Mouse (Mus musculus) hindbrain, embryonic 11.5 days (tissue): ENCODE measurements around the gene Atp10b. TPM values are rescaled to one million over a fixed set of nuclear protein-coding genes. Genes with fewer than 3 reads are reported as not detected.
A peak's percentile ranks its signal among the peaks of the same experiment; 100 is the strongest.

Source experiments
- ATAC-seq: fragments of 200-750 bp; cut with Nextera tagmentation; 2 replicates; pipeline ENCODE4 v1.8.0; 2017; ENCODE audit warnings: mild to moderate bottlenecking, moderate TSS enrichment, moderate library complexity; ENCODE audit not compliant: low FRiP score
- DNase-seq: peaks from one replicate; pipeline ENCODE4 v3.0.0-alpha.2; 2015; ENCODE audit warnings: low spot score
- H3K27ac ChIP-seq: fragments of 300-500 bp; sonication (generic); 2 replicates; pipeline ENCODE4 v1.5.1; 2014; ENCODE audit warnings: mild to moderate bottlenecking, low read depth, low read length
- H3K27me3 ChIP-seq: fragments of 300-500 bp; sonication (generic); 2 replicates; pipeline ENCODE4 v1.6.1; 2014; ENCODE audit warnings: mild to moderate bottlenecking, low read length, moderate library complexity, mixed read lengths; ENCODE audit not compliant: control insufficient read depth, insufficient read depth
- H3K36me3 ChIP-seq: fragments of 300-500 bp; sonication (generic); 2 replicates; pipeline ENCODE4 v1.6.1; 2014; ENCODE audit warnings: mild to moderate bottlenecking, low read length, moderate library complexity, mixed read lengths; ENCODE audit not compliant: control insufficient read depth, insufficient read depth
- H3K4me1 ChIP-seq: fragments of 300-500 bp; sonication (generic); replicated peaks from 2 replicates; pipeline ENCODE4 v1.6.1; 2014; ENCODE audit warnings: low read length, mixed read lengths; ENCODE audit not compliant: control insufficient read depth, insufficient read depth
- H3K4me2 ChIP-seq: fragments of 300-500 bp; sonication (generic); replicated peaks from 2 replicates; pipeline ENCODE4 v1.6.1; 2014; ENCODE audit warnings: mild to moderate bottlenecking, low read depth, low read length
- H3K4me3 ChIP-seq: fragments of 300-500 bp; sonication (generic); 2 replicates; pipeline ENCODE4 v1.5.1; 2014; ENCODE audit warnings: low read depth, low read length
- H3K9ac ChIP-seq: fragments of 300-500 bp; sonication (generic); 2 replicates; pipeline ENCODE4 v1.6.1; 2014; ENCODE audit warnings: low read depth, low read length
- H3K9me3 ChIP-seq: fragments of 300-500 bp; sonication (generic); 2 replicates; pipeline ENCODE4 v1.6.1; 2016; ENCODE audit warnings: low read length; ENCODE audit not compliant: control insufficient read depth
- WGBS: fragments of 180-500 bp; shearing (Covaris S2); extraction: QIAGEN DNeasy Blood & Tissue Kit; methylation state at CpG from one replicate; pipeline ENCODE4 v1.1.7; 2014; 5-methylcytosine and 5-hydroxymethylcytosine counted together
- polyA plus RNA-seq: library from polyadenylated mRNA; unstranded; fragments of >200 nt; fragmentation: Nextera tagmentation; extraction: Ambion mirVana; gene quantifications from 2 replicates; pipeline ENCODE4 v1.2.1, GENCODE M21; 2014

Atp10b gene
- polyA plus RNA-seq, 1 experiment from 2014 or later = 0.71 TPM

DNA sequence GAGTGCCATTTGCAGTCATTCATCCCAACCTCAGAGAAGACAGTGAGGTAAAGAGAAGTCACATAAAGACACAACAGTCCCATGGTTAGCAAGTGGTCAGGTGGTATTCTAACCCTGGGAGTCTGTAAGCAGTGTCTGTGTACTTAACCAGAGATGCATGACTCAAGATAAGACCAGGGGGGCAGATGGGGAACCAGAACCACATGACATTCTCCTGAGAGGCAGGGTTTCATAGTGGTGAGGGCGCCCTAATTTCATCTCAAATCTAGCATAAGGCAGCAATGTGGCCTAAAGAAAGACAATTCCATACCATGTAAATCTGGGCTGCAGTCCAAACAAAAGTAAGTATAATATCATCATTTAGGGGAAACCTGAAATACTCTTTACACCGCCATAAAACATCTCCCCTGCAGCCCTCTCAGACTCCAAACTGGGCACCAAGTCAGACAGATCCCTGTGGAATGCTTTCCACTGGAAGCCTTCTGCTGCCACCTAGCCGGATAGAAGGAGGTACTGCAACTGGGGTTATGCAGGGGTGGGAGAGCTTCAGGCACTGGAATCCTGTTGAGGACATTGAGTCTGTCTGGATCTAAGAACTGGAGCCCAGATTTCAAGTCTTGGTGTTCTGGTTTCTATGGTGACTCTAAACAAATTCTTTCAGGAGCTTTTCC lies 114.0 kb downstream of the Atp10b start:
- no peak overlapping the region for H3K4me3 ChIP-seq
- DNase-seq = peak; percentile 75
- no peak overlapping the region for H3K9ac ChIP-seq
- H3K9me3 ChIP-seq = no peaks in the 10 kb centered on the region
- WGBS = 52% methylated on average over 3 of the region's 3 CpGs
- no peak overlapping the region for H3K27ac ChIP-seq
- H3K27me3 ChIP-seq = no peaks in the 10 kb centered on the region
- peak; percentile 79 for ATAC-seq
- no peaks in the 10 kb centered on the region for H3K36me3 ChIP-seq
- H3K4me2 ChIP-seq = no peak overlapping the region
- no peaks in the 10 kb centered on the region for H3K4me1 ChIP-seq

DNA sequence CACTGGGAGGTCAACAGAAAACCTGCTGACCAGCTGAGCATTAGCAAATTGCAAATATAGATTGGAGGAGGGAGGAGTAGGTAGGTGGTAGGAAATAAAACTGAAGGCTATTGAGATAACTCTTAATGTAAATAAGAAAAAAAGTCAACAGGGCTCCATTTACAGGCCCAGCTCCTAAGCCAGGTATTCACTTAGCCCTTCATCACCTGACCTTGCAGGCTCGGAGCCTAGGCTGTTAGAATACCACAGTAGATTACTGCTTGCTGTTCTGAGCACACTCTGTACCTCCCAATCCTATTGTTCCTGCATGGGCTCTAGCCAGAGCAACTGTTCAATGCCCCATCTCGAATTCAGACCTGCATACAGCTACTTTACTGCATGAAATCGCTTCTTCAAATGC lies 117.8 kb downstream of the Atp10b start:
- Histone ChIP-seq H3K9me3 (no peaks in the 10 kb centered on the region), H3K4me3 (no peak overlapping the region), H3K36me3 (no peaks in the 10 kb centered on the region), H3K9ac (no peak overlapping the region), H3K4me1 (no peaks in the 10 kb centered on the region), H3K4me2 (no peak overlapping the region), H3K27me3 (no peaks in the 10 kb centered on the region), H3K27ac (no peak overlapping the region)
- ATAC-seq (no peak), DNase-seq (no peak)
- 88% methylated on average over 3 of the region's 3 CpGs for WGBS

DNA sequence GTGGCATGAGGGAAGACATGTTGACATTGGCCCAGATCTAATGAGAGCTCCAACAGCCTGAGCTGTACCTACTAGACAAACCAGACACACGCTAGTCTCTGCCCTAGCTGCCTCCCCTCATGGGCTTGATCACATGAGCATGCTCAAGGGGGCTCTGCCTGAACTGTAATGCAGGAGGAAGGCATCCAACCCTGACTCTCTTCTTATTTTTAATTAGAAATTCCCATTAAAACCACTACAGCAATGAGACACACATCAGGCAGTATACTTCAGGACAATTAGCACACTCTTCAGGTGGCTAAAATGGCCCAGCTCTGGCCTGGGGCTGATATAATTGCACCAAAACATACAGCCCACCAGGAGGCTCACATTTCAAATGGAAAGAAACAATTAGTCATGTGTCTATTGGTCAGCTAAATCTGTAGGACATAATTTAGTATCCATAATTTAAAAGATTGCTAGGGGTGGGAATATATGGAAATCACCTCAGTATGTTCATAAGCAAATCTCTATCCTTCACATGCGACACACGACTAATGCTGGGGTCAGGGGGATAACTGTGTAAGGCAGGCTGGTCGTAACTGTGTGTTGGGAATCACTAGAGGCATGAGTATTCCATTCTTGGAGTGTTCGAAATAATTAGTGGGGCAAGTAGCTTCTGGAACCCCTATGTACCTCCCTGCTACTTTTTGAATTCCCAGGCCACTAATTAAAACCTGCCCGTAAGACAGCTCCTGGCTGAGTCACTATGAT lies 120.0 kb downstream of the Atp10b start:
- no peak overlapping the region for H3K4me3 ChIP-seq
- WGBS = 78% methylated on average over 6 of the region's 6 CpGs
- H3K9ac ChIP-seq = no peak overlapping the region
- DNase-seq = peak; percentile 2
- H3K27ac ChIP-seq = no peak overlapping the region
- H3K9me3 ChIP-seq = no peaks in the 10 kb centered on the region
- no peaks in the 10 kb centered on the region for H3K4me1 ChIP-seq
- peak; percentile 63 for ATAC-seq
- no peak overlapping the region for H3K4me2 ChIP-seq
- H3K27me3 ChIP-seq = no peaks in the 10 kb centered on the region
- no peaks in the 10 kb centered on the region for H3K36me3 ChIP-seq

DNA sequence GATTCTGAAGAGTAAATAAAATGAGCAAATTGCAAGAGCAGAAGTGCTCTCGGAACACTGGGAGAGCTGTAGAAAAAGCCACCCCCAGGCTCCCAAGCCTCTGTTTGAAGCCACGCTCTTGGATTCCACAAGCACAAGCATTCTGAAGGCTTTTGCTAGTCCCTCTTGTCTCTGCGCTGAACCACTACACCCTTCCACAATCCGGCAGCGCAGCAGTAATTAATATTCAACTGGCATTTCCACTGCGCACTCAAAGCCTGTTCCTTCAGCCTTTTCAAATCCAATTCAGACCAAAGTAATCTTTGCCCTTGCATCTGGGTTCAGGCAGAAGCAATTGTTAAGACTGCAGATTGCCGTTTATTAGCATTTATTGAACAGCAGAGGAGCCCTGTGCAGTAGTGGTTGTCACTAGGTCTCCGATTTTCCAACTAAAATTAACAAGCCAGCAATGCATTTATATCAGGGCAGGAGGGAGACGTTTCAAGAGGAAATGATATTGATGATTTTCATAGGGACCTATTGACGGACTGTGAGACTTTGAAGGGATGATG lies 120.7 kb downstream of the Atp10b start:
- Histone ChIP-seq H3K4me1 (no peaks in the 10 kb centered on the region), H3K4me3 (no peak overlapping the region), H3K27ac (no peak overlapping the region), H3K36me3 (no peaks in the 10 kb centered on the region), H3K9me3 (no peaks in the 10 kb centered on the region), H3K9ac (no peak overlapping the region), H3K4me2 (no peak overlapping the region), H3K27me3 (no peaks in the 10 kb centered on the region)
- 66% methylated on average over 10 of the region's 10 CpGs for whole genome bisulfite sequencing
- peak; percentile 15 for DNase-seq
- peak; percentile 62 for ATAC-seq

DNA sequence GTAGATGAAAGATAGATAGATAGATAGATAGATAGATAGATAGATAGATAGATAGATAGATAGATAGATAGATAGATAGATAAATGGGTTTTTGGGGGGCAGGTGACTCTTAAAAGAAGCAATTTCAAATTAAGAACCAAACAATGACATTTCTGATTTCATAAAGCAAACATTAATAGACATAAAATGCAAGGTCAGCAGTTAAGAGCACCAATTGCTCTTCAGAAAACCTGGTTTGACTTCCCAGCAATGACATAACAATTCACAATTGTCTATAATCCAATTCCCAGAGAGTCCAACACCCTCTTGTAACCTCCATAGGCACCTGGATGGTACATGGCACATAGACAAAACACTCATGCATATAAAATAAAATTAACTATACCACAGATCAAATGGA lies 124.2 kb downstream of the Atp10b start:
- Histone ChIP-seq H3K27me3 (no peaks in the 10 kb centered on the region), H3K27ac (no peak overlapping the region), H3K9ac (no peak overlapping the region), H3K4me2 (no peak overlapping the region), H3K4me3 (no peak overlapping the region), H3K36me3 (no peaks in the 10 kb centered on the region), H3K9me3 (no peaks in the 10 kb centered on the region), H3K4me1 (no peaks in the 10 kb centered on the region)
- no peak for ATAC-seq
- DNase-seq = no peak

DNA sequence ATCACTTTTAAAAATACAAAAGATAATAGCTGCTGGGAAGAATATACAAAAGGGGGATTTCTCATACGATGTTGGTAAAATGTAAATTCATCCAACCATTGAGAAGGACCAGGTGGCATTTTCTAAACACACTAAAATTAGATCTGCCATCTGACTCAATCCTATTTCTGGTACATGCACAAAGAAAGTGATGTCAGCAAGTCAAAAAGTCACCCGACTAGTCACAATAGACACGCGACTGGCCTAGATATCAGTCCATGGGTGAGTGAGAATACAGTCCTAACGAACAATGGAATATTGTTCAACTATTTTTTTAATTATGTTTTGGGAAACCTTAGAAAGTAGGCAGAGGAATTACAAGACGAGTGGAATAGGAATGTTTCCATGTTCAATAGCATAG lies 147.9 kb downstream of the Atp10b start:
- WGBS = 93% methylated on average over 6 of the region's 6 CpGs
- H3K4me1 ChIP-seq = no peaks in the 10 kb centered on the region
- H3K9ac ChIP-seq = no peak overlapping the region
- no peak for DNase-seq
- no peak for ATAC-seq
- no peak overlapping the region for H3K4me2 ChIP-seq
- H3K9me3 ChIP-seq = no peaks in the 10 kb centered on the region
- no peaks in the 10 kb centered on the region for H3K27me3 ChIP-seq
- no peaks in the 10 kb centered on the region for H3K36me3 ChIP-seq
- H3K27ac ChIP-seq = no peak overlapping the region
- no peak overlapping the region for H3K4me3 ChIP-seq

DNA sequence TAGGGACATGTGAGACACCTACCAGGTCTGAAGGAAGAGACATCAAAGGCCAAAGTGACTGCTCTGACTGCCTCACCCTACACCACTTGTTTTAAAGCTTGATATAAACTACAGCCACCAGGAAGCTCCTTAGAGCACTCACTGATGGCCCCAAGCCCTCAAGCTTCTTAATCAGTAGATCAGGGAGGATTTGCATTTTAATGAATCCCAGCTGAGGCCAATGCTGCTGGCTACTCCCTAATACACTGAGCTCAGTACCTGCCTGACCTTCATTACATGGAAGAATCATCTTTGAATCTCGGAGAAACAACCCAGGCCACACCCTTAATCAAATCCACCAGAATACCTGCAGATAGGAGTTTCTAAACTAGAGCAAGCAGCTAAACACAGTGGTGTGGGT lies 161.3 kb downstream of the Atp10b start:
- H3K27ac ChIP-seq = no peak overlapping the region
- H3K27me3 ChIP-seq = no peaks in the 10 kb centered on the region
- no peak overlapping the region for H3K4me2 ChIP-seq
- H3K4me3 ChIP-seq = no peak overlapping the region
- H3K4me1 ChIP-seq = no peaks in the 10 kb centered on the region
- WGBS = 50% methylated on average over 1 of the region's 1 CpGs
- no peaks in the 10 kb centered on the region for H3K9me3 ChIP-seq
- ATAC-seq (peak; percentile 47; the same call in 1 of the 2 replicates), DNase-seq (no peak)
- no peak overlapping the region for H3K9ac ChIP-seq
- H3K36me3 ChIP-seq = no peaks in the 10 kb centered on the region
